Mouse (Mus musculus): ENCODE results near the gene Eif2b4. TPM values are rescaled to one million over a fixed set of nuclear protein-coding genes. Genes with fewer than 3 reads are reported as not detected.

Eif2b4 gene
- polyA plus RNA-seq, 1 experiment from 2014 or later, result 78.6 TPM

DNA sequence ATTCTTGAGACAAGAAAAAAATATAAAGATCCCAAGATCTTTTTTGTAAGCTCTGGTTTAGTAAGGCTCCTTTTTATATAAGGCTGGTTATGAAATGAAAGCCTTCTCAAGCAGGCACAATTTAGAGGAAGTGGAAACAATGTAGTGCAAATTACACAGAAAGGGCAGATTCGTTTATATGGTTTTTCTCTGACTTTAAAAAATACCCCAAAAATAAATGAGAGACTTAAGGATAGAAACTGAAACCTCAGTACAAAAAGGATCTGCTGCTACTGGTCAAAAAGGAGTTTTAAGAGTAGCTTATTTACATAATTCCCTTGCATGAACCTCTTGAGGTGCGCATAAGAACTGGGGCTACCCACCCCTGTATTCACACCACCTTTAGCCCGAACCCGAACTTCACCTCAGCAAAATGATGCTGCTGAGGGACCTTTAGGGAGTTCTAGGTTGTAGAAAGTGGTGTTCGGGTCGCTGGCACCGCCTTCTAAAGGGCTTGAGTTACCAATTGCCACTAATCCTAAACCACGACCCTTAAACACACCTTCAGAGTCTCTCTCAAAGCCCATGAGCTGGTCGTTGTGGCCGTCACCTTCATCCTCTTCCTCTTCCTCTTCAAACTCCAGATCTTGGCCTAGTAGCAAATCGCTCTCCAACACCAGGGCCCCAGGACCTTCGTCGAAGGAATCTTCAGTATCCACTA, 8.0 kb upstream of the Eif2b4 start:
- WGBS, result 23% methylated on average over 13 of the region's 13 CpGs
- Histone ChIP-seq H3K9ac (peak overlapping the region; percentile 81), H3K4me2 (replicated peaks) (peak overlapping the region; percentile 94), H3K9me3 (ENCODE audit: control insufficient read depth, low read length) (peaks cover 6% of the 10 kb centered on the region; the same call in 1 of the 2 replicates), H3K4me3 (replicated peaks; ENCODE audit: low read length) (peak overlapping the region; percentile 69), H3K27ac (peak overlapping the region; percentile 79; the same call in 1 of the 2 replicates), H3K27me3 (ENCODE audit: control insufficient read depth, insufficient read depth, low read length) (no peaks in the 10 kb centered on the region), H3K4me1 (replicated peaks; ENCODE audit: control insufficient read depth, insufficient read depth, low read length) (peaks cover 17% of the 10 kb centered on the region; the same call in 1 of the 2 replicates), H3K36me3 (replicated peaks; ENCODE audit: control insufficient read depth, insufficient read depth) (peaks cover 78% of the 10 kb centered on the region)
- DNase-seq (ENCODE audit: low spot score), result no peak
- ATAC-seq (ENCODE audit: low FRiP score), result no peak

DNA sequence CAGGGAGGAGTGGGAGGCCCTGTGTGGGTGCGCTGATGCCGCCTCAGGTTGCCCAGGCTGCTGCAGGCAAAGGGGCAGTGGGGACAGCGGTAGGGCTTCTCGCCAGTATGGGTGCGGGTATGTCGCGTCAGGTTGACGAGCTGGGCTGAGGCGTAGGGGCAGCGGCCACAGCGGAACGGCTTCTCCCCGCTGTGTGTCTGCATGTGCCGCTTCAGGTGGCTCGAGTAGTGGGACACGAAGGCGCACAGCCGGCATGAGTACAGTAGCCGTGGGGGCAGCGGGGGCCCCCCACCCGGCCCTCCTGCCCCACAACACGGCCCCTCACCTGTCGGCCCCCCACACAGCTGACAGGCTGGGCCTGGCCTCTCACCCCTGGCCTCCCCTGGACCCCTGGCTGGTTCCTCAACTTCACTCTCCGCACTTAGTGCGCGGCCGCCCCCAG, 7.1 kb upstream of the Eif2b4 start:
- Histone ChIP-seq H3K4me2 (replicated peaks) (peak overlapping the region; percentile 94), H3K4me3 (replicated peaks; ENCODE audit: low read length) (peak overlapping the region; percentile 14), H3K36me3 (replicated peaks; ENCODE audit: control insufficient read depth, insufficient read depth) (peaks cover 78% of the 10 kb centered on the region), H3K9ac (no peak overlapping the region), H3K9me3 (ENCODE audit: control insufficient read depth, low read length) (peaks cover 6% of the 10 kb centered on the region; the same call in 1 of the 2 replicates), H3K4me1 (replicated peaks; ENCODE audit: control insufficient read depth, insufficient read depth, low read length) (peaks cover 17% of the 10 kb centered on the region; the same call in 1 of the 2 replicates), H3K27ac (no peak overlapping the region), H3K27me3 (ENCODE audit: control insufficient read depth, insufficient read depth, low read length) (no peaks in the 10 kb centered on the region)
- ATAC-seq (ENCODE audit: low FRiP score), result no peak
- 91% methylated on average over 27 of the region's 27 CpGs for WGBS
- no peak for DNase-seq (ENCODE audit: low spot score)

DNA sequence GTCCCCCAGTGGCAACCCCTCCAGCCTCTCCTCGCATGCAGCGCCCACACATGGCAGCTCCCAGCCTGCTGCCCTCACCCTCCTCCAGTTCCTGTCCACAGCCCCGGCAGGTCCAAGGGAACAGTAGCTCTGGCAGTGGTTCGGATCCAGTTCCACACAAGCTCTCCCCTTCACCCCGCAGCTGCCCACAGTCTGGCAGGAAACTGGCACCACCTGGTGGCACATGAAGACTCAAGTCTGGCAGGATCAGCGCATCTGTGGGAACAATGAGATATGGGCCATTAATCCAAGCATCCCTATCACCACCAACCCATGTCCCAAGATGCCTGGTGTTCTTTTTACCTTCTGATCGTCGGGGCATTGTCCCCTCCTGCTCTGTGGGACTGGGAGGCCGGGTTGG, 6.7 kb upstream of the Eif2b4 start:
- Histone ChIP-seq H3K36me3 (replicated peaks; ENCODE audit: control insufficient read depth, insufficient read depth) (peaks cover 78% of the 10 kb centered on the region), H3K9ac (no peak overlapping the region), H3K27ac (no peak overlapping the region), H3K4me2 (replicated peaks) (peak overlapping the region; percentile 94; the same call in 1 of the 2 replicates), H3K9me3 (ENCODE audit: control insufficient read depth, low read length) (peaks cover 6% of the 10 kb centered on the region; the same call in 1 of the 2 replicates), H3K4me1 (replicated peaks; ENCODE audit: control insufficient read depth, insufficient read depth, low read length) (peaks cover 17% of the 10 kb centered on the region; the same call in 1 of the 2 replicates), H3K4me3 (replicated peaks; ENCODE audit: low read length) (peak overlapping the region; percentile 14), H3K27me3 (ENCODE audit: control insufficient read depth, insufficient read depth, low read length) (no peaks in the 10 kb centered on the region)
- DNase-seq (ENCODE audit: low spot score) (no peak), ATAC-seq (ENCODE audit: low FRiP score) (no peak)
- WGBS, result 86% methylated on average over 9 of the region's 9 CpGs

DNA sequence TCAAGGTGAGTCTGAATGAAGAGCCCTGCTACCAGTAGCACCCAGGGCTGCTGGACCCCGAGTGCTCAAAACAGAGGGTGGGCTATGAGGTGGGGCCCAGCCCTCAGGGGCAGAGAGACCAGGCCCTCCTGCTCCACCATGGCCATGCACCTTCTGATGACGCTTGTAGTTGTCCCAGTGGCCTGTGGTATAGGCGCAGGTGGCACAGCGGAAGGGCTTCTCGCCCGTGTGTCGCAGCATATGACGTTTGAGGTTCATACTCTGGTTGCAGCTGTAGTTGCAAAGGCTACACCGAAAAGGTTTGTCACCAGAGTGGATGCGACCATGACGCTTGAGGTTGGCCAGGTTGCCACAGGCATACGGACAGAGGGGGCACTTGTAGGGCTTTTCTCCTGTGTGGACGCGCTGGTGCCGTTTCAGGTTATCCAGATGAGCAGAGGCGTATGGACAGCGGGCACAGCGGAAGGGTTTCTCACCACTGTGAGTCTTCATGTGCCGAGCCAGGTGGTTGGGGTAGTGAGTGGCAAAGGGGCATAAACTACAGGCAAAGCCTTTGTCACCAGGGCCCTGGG, 6.2 kb upstream of the Eif2b4 start:
- 94% methylated on average over 19 of the region's 19 CpGs for WGBS
- Histone ChIP-seq H3K4me1 (replicated peaks; ENCODE audit: control insufficient read depth, insufficient read depth, low read length) (peaks cover 19% of the 10 kb centered on the region), H3K4me2 (replicated peaks) (no peak overlapping the region), H3K27ac (no peak overlapping the region), H3K9me3 (ENCODE audit: control insufficient read depth, low read length) (peaks cover 6% of the 10 kb centered on the region; the same call in 1 of the 2 replicates), H3K4me3 (replicated peaks; ENCODE audit: low read length) (no peak overlapping the region), H3K36me3 (replicated peaks; ENCODE audit: control insufficient read depth, insufficient read depth) (peaks cover 78% of the 10 kb centered on the region), H3K27me3 (ENCODE audit: control insufficient read depth, insufficient read depth, low read length) (no peaks in the 10 kb centered on the region), H3K9ac (no peak overlapping the region)
- no peak for DNase-seq (ENCODE audit: low spot score)
- ATAC-seq (ENCODE audit: low FRiP score), result no peak

DNA sequence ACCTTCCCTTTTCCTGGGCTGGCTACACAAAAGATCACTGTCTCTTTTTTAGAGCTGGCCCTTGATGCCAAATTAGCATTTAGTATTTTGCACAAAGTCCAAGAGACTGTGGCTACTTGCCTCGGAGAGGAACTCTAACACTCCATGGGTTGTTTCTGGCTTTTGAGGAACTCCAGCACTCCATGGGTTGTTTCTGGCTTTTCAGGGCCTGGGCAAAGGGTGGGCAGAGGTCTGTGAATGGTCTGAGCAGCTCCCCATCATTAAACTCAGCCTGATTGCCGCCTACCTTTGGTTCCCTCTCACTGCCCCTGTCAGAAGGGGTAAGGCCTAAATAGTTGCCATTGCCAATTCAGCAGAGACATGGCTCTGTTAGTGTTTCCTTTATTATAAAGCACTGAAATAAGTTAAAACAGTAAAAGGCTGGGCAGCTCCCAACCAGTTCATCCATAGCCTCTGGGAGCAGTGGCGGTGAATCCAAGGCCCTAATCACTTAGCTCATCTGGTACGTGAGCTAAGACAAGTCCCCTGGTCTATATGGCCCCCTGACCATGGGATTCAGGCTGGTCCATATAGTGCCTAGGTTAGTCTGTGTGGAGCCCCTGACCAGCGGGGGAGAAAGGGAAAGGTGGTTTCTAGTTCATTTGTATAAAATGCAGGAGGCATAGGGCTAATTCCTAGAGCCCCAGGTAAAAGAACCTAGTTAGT, 5.5 kb upstream of the Eif2b4 start:
- Histone ChIP-seq H3K9ac (no peak overlapping the region), H3K27me3 (ENCODE audit: control insufficient read depth, insufficient read depth, low read length) (no peaks in the 10 kb centered on the region), H3K4me1 (replicated peaks; ENCODE audit: control insufficient read depth, insufficient read depth, low read length) (peaks cover 25% of the 10 kb centered on the region), H3K4me3 (replicated peaks; ENCODE audit: low read length) (no peak overlapping the region), H3K27ac (no peak overlapping the region), H3K36me3 (replicated peaks; ENCODE audit: control insufficient read depth, insufficient read depth) (peaks cover 72% of the 10 kb centered on the region), H3K9me3 (ENCODE audit: control insufficient read depth, low read length) (peaks cover 6% of the 10 kb centered on the region; the same call in 1 of the 2 replicates), H3K4me2 (replicated peaks) (no peak overlapping the region)
- DNase-seq (ENCODE audit: low spot score) (no peak), ATAC-seq (ENCODE audit: low FRiP score) (no peak)
- 86% methylated on average over 5 of the region's 5 CpGs for WGBS

DNA sequence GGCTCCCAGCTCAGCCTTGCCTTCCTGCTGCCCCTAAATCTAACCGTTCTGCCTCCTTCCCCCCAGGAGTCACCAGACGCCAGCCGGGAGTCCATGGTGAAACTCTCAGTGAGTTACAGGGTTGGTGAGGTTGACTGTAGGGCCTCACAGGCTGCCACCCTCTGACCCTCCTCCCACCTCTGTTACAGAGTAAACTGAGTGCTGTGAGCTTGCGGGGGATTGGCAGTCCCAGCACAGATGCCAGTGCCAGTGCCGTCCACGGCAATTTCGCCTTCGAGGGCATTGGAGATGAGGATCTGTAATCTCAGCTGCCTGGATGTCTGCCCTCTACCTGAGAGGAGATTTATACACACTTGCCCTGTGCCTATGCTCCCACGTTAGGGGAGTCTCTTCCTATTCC, 4.9 kb upstream of the Eif2b4 start:
- Histone ChIP-seq H3K27me3 (ENCODE audit: control insufficient read depth, insufficient read depth, low read length) (no peaks in the 10 kb centered on the region), H3K9ac (no peak overlapping the region), H3K4me2 (replicated peaks) (no peak overlapping the region), H3K36me3 (replicated peaks; ENCODE audit: control insufficient read depth, insufficient read depth) (peaks cover 66% of the 10 kb centered on the region), H3K4me3 (replicated peaks; ENCODE audit: low read length) (no peak overlapping the region), H3K4me1 (replicated peaks; ENCODE audit: control insufficient read depth, insufficient read depth, low read length) (peaks cover 26% of the 10 kb centered on the region), H3K27ac (no peak overlapping the region), H3K9me3 (ENCODE audit: control insufficient read depth, low read length) (peaks cover 6% of the 10 kb centered on the region; the same call in 1 of the 2 replicates)
- WGBS, result 92% methylated on average over 9 of the region's 9 CpGs
- DNase-seq (ENCODE audit: low spot score) (no peak), ATAC-seq (ENCODE audit: low FRiP score) (no peak)

DNA sequence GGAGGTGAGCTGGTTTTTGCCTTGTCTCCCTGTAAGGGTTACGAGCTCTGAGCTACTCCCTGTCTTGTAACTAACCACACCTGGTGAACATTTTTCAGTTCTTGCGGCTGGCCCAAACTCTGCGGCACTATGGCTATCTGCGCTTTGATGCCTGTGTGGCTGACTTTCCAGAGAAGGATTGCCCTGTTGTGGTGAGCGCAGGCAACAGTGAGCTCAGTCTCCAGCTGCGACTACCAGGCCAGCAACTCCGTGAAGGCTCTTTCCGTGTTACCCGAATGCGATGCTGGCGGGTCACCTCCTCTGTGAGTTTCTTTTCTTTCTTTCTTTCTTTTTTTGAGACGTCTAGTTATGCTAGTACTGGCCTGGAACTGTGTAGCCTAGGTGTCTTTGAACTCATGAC, 3.8 kb upstream of the Eif2b4 start:
- Histone ChIP-seq H3K9me3 (ENCODE audit: control insufficient read depth, low read length) (peaks cover 6% of the 10 kb centered on the region; the same call in 1 of the 2 replicates), H3K27me3 (ENCODE audit: control insufficient read depth, insufficient read depth, low read length) (no peaks in the 10 kb centered on the region), H3K4me3 (replicated peaks; ENCODE audit: low read length) (no peak overlapping the region), H3K36me3 (replicated peaks; ENCODE audit: control insufficient read depth, insufficient read depth) (peaks cover 64% of the 10 kb centered on the region), H3K4me1 (replicated peaks; ENCODE audit: control insufficient read depth, insufficient read depth, low read length) (peaks cover 24% of the 10 kb centered on the region), H3K9ac (no peak overlapping the region), H3K4me2 (replicated peaks) (no peak overlapping the region), H3K27ac (no peak overlapping the region)
- 96% methylated on average over 12 of the region's 12 CpGs for WGBS
- ATAC-seq (ENCODE audit: low FRiP score), result no peak
- no peak for DNase-seq (ENCODE audit: low spot score)

DNA sequence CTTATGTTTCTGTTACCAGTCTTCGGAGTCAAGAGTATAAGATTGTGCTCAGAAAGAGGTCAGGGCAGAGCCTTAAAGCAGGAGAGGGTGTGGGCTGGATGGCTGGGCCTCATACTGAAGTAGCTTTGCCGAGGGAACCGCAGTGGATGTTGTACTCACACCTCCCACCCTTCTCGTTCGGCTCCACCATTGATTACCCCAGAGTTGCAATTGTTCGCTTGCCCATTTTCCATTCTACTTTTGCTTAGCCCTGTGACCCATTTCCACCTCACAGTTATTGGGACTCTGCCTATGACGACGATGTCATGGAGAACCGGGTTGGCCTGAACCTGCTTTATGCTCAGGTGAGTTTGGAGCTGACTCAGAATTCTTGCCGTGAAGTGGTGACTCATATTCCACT, 3.0 kb upstream of the Eif2b4 start:
- Histone ChIP-seq H3K4me2 (replicated peaks) (no peak overlapping the region), H3K4me3 (replicated peaks; ENCODE audit: low read length) (no peak overlapping the region), H3K27ac (no peak overlapping the region), H3K27me3 (ENCODE audit: control insufficient read depth, insufficient read depth, low read length) (no peaks in the 10 kb centered on the region), H3K9me3 (ENCODE audit: control insufficient read depth, low read length) (peaks cover 6% of the 10 kb centered on the region; the same call in 1 of the 2 replicates), H3K4me1 (replicated peaks; ENCODE audit: control insufficient read depth, insufficient read depth, low read length) (peaks cover 29% of the 10 kb centered on the region), H3K36me3 (replicated peaks; ENCODE audit: control insufficient read depth, insufficient read depth) (peaks cover 66% of the 10 kb centered on the region), H3K9ac (no peak overlapping the region)
- ATAC-seq (ENCODE audit: low FRiP score) (no peak), DNase-seq (ENCODE audit: low spot score) (no peak)
- WGBS, result 98% methylated on average over 10 of the region's 10 CpGs

DNA sequence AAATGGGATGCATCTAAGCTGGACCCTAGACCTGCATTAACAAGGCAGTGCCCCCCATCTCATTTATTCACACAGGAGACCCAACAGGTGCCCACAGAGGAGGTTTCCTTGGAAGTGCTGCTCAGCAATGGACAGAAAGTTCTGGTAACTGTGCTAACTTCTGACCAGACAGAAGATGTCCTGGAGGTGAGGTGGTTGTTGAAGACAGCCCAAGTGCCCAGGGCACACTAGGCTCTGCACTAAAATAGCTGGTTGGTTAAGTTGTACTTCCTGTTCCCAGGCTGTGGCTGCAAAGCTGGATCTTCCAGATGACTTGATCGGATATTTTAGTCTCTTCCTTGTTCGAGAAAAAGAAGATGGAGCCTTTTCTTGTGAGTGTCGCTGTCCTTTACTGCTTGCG, 2.4 kb upstream of the Eif2b4 start:
- Histone ChIP-seq H3K9me3 (ENCODE audit: control insufficient read depth, low read length) (peaks cover 6% of the 10 kb centered on the region; the same call in 1 of the 2 replicates), H3K4me2 (replicated peaks) (no peak overlapping the region), H3K27me3 (ENCODE audit: control insufficient read depth, insufficient read depth, low read length) (no peaks in the 10 kb centered on the region), H3K36me3 (replicated peaks; ENCODE audit: control insufficient read depth, insufficient read depth) (peaks cover 71% of the 10 kb centered on the region), H3K4me1 (replicated peaks; ENCODE audit: control insufficient read depth, insufficient read depth, low read length) (peaks cover 26% of the 10 kb centered on the region), H3K9ac (no peak overlapping the region), H3K4me3 (replicated peaks; ENCODE audit: low read length) (no peak overlapping the region), H3K27ac (no peak overlapping the region)
- WGBS, result 93% methylated on average over 4 of the region's 4 CpGs
- ATAC-seq (ENCODE audit: low FRiP score), result no peak
- DNase-seq (ENCODE audit: low spot score), result no peak

Measured in hindbrain, embryonic 14.5 days (tissue).